Mouse (Mus musculus): ENCODE measurements around the gene Hs3st1. TPM values are rescaled to one million over a fixed set of nuclear protein-coding genes. Genes with fewer than 3 reads are reported as not detected.

Hs3st1 gene
- polyA plus RNA-seq, 1 experiment from 2014 or later, result 24.5 TPM

DNA sequence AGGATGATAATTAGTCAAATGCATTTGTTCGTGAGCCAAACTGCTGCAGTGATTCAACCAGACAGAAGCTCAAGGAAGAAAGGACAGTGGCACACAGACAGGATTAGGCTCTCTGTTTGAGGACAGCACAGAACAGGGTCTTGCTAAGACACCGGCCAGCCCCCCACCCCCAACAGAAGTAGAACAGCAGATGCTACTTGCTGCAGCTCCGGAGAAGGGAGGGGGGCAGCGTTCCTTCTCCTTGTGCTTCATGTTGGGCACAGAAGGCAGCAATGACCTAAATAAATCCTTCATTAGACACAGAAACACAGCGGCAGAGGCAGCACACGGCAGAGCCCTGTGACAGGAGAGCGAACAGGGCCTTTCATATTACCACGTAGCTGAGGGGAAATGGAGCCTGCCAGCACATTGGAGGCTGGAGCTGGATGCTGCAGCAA, 130.2 kb downstream of the Hs3st1 start:
- H3K27me3 ChIP-seq, result no peaks in the 10 kb centered on the region
- TF ChIP-seq CTCF (IDR thresholded peaks at IDR 0.05), result no peak
- in situ Hi-C loops (cut with MboI; ENCODE audit: low pct_unique_long_range_greater_than_20kb), result no loop called here
- DNase-seq (ENCODE audit: low read depth, low spot score) (no peak), ATAC-seq (no peak)
- POLR2A ChIA-PET, result no interaction called here
- CTCF ChIA-PET, result interaction anchor here (1.2 to 2.6 kb wide), 5 partner anchors 8 to 37 kb away, joined by 3 to 10 read pairs (median 4); no protein-coding TSS in a partner anchor

DNA sequence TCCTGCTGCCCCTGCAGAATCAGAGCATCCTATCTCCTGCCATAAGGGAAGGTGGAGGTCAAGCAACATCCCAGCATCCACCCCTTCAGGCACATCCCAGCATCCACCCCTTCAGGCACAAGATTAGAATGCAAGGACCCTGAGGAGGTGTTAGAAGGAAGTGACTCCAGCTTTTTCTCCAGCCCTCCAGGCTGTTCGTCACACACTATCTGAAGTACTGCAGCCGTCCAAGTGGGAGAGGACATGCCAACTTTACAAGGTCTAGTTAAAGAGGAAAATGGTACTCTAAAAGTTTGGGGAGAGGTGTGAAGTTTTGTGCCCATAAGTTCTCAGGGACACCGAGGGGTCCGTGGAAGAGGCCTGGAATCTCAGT, 131.1 kb downstream of the Hs3st1 start:
- ChIA-PET POLR2A (no interaction called here), CTCF (interaction anchor here (1.2 kb wide), 1 partner anchor 11 kb away, joined by 4 read pairs; no protein-coding TSS in a partner anchor)
- DNase-seq (ENCODE audit: low read depth, low spot score) (no peak), ATAC-seq (no peak)
- no peak for TF ChIP-seq CTCF (IDR thresholded peaks at IDR 0.05)
- in situ Hi-C loops (cut with MboI; ENCODE audit: low pct_unique_long_range_greater_than_20kb), result no loop called here
- H3K27me3 ChIP-seq, result no peaks in the 10 kb centered on the region

DNA sequence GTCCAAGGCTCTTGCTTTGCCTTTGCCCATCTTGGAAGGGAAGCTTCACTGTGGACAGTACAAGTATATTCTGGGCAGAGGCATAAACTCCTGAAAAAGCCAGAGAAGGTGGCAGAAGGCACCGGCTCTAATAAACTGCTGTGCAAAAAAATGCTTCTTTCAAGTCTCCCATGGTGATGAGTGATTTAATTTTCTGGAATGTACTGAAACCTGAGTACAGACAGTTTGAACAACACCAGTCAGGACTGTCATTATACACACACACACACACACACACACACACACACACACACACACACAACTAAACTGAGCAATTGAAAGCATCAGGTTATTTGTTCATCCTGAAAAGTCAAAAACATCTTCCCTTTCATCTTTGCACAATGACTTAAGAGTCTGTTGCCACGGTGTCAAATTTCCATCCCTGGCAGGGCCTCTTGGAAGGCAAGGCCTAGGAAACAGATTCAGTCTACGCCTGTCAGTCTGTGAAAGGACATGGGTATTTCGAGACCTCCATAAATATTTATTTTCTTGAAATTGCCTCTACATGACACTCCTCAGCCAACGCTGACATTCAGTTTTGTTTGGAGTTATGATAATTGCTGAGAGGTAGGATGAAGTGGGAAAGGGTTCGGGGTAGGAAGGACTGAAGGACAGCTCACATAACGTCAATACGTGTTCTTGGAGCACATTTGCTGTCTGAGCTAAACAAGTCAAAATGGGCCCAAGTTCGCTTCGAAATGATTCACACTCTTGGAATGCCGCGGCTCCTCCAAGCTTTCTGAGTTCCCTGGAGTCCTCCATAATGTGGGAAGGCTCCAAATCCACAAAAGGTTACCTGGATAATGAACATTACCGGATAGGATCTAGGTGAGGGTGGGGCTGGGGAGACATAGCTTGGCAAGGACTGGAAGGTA, 131.7 kb downstream of the Hs3st1 start:
- no peak for TF ChIP-seq CTCF (IDR thresholded peaks at IDR 0.05)
- ChIA-PET POLR2A (no interaction called here), CTCF (no interaction called here)
- ATAC-seq (peak; percentile 58), DNase-seq (ENCODE audit: low read depth, low spot score) (no peak)
- no peaks in the 10 kb centered on the region for H3K27me3 ChIP-seq
- in situ Hi-C loops (cut with MboI; ENCODE audit: low pct_unique_long_range_greater_than_20kb), result no loop called here

DNA sequence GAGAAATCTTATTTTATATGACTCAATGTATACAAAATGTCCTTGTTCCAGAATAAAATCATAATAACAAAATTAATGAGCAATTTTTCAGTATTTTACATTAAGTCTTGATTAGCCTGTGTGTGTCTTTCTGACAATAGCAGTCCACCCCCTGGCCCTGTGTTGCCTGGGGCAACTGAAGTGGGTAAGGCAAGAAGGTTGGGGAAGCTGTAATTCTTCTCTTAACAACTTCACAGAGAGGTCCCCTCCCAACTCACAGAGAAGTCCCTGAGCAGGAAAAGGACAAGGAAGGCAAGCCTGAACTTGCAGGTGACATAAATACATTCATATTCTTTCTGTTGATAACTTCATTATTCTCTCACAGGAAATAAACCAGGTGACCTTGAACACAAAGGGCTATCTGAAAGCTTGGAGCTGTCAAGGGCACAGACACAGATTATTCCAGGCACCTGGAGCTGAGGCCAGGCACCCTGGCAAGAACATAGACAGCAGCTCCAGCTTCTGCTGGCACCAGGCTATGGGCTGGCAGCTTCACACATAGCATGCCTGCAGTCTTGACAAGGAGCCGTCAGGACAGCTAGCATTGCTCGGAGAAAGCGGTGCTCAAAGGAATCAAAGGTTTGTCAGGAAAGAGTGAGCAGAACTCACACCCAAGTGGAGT, 134.9 kb downstream of the Hs3st1 start:
- ATAC-seq, result no peak
- in situ Hi-C loops (cut with MboI; ENCODE audit: low pct_unique_long_range_greater_than_20kb), result no loop called here

DNA sequence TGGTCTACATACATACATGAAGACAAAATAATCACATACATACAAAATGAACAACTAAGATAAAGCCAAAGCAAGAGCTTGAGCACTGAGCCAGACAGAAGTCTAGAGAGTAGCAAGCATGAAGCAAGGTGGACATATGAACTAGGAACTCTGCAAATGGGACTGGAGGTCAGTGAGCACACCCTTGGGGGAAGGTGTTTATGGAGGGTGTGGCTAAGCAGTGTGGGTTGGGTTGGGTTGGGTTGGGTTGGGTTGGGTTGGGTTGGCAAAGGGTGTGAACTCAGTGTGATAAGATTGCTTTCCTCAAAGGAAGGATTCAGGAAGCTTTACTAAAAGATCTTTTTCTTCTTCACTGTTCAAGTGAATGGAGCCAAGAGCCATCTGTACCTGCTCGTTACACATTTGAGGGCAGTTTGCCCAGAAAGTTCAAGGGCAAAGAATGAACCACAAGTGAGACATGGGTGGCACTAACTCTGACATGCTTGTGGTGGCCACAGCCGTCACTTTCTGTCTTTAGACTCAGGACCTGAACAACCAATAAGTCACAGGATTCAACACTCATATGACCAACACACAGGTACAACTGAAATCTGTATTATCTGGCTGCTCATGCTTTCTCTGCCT, 137.8 kb downstream of the Hs3st1 start:
- ATAC-seq (no peak), DNase-seq (ENCODE audit: low read depth, low spot score) (no peak)
- no peak for TF ChIP-seq CTCF (IDR thresholded peaks at IDR 0.05)
- POLR2A ChIA-PET, result no interaction called here
- H3K27me3 ChIP-seq, result no peaks in the 10 kb centered on the region
- CTCF ChIA-PET, result interaction anchor here (1.7 to 2.2 kb wide), 2 partner anchors 9 to 11 kb away, joined by 5 to 10 read pairs; no protein-coding TSS in a partner anchor
- in situ Hi-C loops (cut with MboI; ENCODE audit: low pct_unique_long_range_greater_than_20kb), result no loop called here

More for the DNA sequence above, 134.9 kb downstream of the Hs3st1 start:
- no peaks in the 10 kb centered on the region for H3K27me3 ChIP-seq
- ChIA-PET CTCF (interaction anchor here (1.2 to 1.3 kb wide), 2 partner anchors 12 to 15 kb away, joined by 3 read pairs; no protein-coding TSS in a partner anchor), POLR2A (no interaction called here)
- no peak for DNase-seq (ENCODE audit: low read depth, low spot score)
- no peak for TF ChIP-seq CTCF (IDR thresholded peaks at IDR 0.05)

DNA sequence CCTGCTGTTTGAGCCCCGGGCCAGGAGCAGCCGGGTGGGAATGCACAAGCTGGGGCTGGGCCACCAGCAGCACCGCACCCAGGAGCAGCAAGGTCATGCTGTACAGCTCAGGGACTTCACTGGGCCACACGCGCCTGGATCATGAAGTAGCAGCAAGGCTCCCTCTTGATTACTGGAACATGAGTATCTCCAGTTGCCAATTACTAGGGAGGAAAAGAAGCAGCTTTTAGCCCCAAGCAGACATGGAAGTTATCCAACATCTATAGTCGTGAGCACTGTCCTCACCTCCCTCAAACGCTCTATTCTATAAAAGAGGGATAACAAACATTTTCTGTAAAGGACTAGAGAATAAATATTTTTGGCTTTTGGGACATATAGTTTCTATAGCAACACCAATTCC, 140.1 kb downstream of the Hs3st1 start:
- DNase-seq (ENCODE audit: low read depth, low spot score) (no peak), ATAC-seq (no peak)
- TF ChIP-seq CTCF (IDR thresholded peaks at IDR 0.05), result no peak
- H3K27me3 ChIP-seq, result no peaks in the 10 kb centered on the region
- in situ Hi-C loops (cut with MboI; ENCODE audit: low pct_unique_long_range_greater_than_20kb), result no loop called here
- ChIA-PET CTCF (interaction anchor here (0.8 to 2.1 kb wide), 2 partner anchors 11 to 24 kb away, joined by 4 to 9 read pairs; no protein-coding TSS in a partner anchor), POLR2A (no interaction called here)

DNA sequence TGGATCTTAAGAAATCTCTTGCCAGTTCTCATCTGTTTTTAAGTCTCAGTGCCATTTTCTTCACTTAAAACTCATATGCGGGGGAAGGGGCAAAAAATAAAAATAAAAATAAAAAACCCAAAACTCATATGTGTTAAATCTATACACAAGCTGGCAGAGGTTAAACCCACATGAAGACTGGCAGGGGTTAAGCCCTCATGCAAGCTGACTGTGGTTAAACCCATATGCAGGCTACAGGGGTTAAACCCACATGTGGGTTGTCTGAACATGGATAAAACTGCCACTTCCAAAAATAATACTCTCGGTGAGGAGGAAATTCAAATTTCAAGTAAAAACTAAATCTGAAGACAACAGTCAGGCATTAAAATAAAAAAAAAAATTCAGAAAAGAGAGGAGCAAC, 141.7 kb downstream of the Hs3st1 start:
- no peak for ATAC-seq
- CTCF ChIA-PET, result interaction anchor here (2.1 kb wide), 1 partner anchor 26 kb away, joined by 9 read pairs; no protein-coding TSS in a partner anchor
- DNase-seq (ENCODE audit: low read depth, low spot score), result no peak
- TF ChIP-seq CTCF (IDR thresholded peaks at IDR 0.05), result no peak
- H3K27me3 ChIP-seq, result no peaks in the 10 kb centered on the region
- in situ Hi-C loops (cut with MboI; ENCODE audit: low pct_unique_long_range_greater_than_20kb), result no loop called here
- POLR2A ChIA-PET, result no interaction called here

DNA sequence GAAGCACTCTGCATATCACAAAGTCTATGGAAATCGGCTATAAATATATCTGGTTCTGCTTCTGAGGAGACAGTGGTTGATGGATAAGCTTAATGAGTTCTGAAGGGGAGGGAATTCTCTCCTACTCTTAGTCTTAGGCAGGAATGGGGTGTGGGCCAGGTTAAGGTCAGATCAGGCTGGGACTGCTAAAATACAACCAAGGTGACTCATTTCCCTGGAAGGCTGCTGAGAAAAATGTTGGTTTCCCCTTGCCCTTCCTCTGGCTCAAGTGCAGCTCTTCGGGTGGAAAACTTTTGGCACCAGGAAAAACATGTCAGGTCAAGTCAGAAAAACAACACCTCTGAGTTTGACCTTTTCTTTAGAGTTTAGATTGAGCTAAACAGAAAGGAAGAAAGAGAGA, 143.0 kb downstream of the Hs3st1 start:
- H3K27me3 ChIP-seq, result no peaks in the 10 kb centered on the region
- in situ Hi-C loops (cut with MboI; ENCODE audit: low pct_unique_long_range_greater_than_20kb), result no loop called here
- ATAC-seq, result peak; percentile 92
- TF ChIP-seq CTCF (IDR thresholded peaks at IDR 0.05), result no peak
- peak; percentile 53 for DNase-seq (ENCODE audit: low read depth, low spot score)
- ChIA-PET CTCF (interaction anchor here (1.7 kb wide), 1 partner anchor 15 kb away, joined by 3 read pairs; no protein-coding TSS in a partner anchor), POLR2A (interaction anchor here (0.6 kb wide), 1 partner anchor 202 kb away, joined by 3 read pairs; no protein-coding TSS in a partner anchor)

DNA sequence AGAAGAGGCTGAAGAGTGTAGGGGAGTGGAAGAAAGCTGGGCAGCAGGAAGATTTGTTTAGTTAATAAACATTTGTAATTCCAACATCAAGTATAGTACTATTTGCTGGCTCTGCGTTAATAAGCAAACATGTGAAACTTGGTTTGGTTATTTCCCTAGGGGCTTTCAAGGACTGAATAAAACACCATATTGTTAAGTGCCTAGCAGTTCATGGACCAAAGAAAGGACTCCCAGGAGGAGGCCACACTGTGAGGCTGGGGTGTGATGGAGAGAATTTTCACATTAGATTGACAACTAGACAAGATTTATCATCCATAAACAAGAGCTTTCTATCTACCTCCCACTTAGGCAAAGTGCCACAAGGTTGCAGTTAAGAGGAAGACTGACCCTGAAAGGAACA, 147.0 kb downstream of the Hs3st1 start:
- no peak for TF ChIP-seq CTCF (IDR thresholded peaks at IDR 0.05)
- ChIA-PET CTCF (interaction anchor here (1.2 kb wide), 1 partner anchor 135 kb away, joined by 3 read pairs; no protein-coding TSS in a partner anchor), POLR2A (no interaction called here)
- in situ Hi-C loops (cut with MboI; ENCODE audit: low pct_unique_long_range_greater_than_20kb), result no loop called here
- DNase-seq (ENCODE audit: low read depth, low spot score) (no peak), ATAC-seq (no peak)
- H3K27me3 ChIP-seq, result no peaks in the 10 kb centered on the region

DNA sequence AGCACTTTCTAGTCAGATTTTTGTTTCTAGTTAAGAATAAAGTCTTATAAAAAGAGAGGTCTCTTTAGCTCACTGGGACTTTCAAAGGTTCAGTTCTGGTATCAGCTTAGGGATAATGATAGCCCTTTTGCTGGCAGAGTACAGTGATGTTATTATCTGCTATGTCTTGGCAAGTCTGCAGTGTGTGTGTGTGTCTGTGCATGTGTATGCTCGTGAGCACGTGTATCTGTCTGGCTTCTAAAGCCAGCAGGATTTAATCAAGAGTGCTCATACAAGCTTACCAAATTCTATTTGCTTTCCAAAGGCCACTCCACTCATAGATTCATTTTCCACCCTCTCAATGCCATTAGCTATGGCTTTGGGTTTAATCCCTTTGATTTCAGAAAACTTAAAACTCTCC, 160.5 kb downstream of the Hs3st1 start:
- ChIA-PET CTCF (interaction anchor here (1.3 kb wide), 1 partner anchor 178 kb away, joined by 3 read pairs; no protein-coding TSS in a partner anchor), POLR2A (interaction anchor here (0.6 kb wide), 1 partner anchor 269 kb away, joined by 6 read pairs; no protein-coding TSS in a partner anchor)
- no peaks in the 10 kb centered on the region for H3K27me3 ChIP-seq
- no peak for TF ChIP-seq CTCF (IDR thresholded peaks at IDR 0.05)
- no peak for ATAC-seq
- DNase-seq (ENCODE audit: low read depth, low spot score), result no peak
- in situ Hi-C loops (cut with MboI; ENCODE audit: low pct_unique_long_range_greater_than_20kb), result no loop called here

Data from Patski (cell line).